Mouse (Mus musculus) adrenal gland, postnatal 0 days (tissue): Measurements from ENCODE around the gene Ceacam20. TPM values are rescaled to one million over a fixed set of nuclear protein-coding genes. Genes with fewer than 3 reads are reported as not detected.

Source experiments
- polyA plus RNA-seq: library from polyadenylated mRNA; unstranded; fragments of >200 nt; fragmentation: Nextera tagmentation; extraction: Ambion mirVana; gene quantifications from 2 replicates; pipeline ENCODE4 v1.2.1, GENCODE M21; 2015

The Ceacam20 gene
- 0.06 TPM in 1 of 2 replicates, not detected in the other for polyA plus RNA-seq

GRCm38 (mm10) chr7:19964985-19965579, at the start of gene Ceacam20:
Gene Ceacam20 (plus strand): TSS chr7:19965412.

GRCm38 (mm10) chr7:19920506-19921261, 44.5 kb upstream of the Ceacam20 start, which contains the start of gene Pvr:
Gene Pvr (minus strand): TSS chr7:19921160.

GRCm38 (mm10) chr7:19950589-19950988, 14.6 kb upstream of the Ceacam20 start, which contains the start of gene Igsf23:
Gene Igsf23 (minus strand): TSS chr7:19950756.

GRCm38 (mm10) chr7:19991165-19991564, 26.0 kb downstream of the Ceacam20 start, which contains the start of gene Nlrp9b:
Gene Nlrp9b (plus strand): TSS chr7:19991465.

Other genes with a start within 250 kb of the Ceacam20 start
- 70.2 and 118 TPM in 2 replicates for gene Tomm40, start 250.0 kb upstream of the Ceacam20 start, polyA plus RNA-seq
- 53.2 and 64.0 TPM in 2 replicates for gene Nectin2, start 214.9 kb upstream of the Ceacam20 start, polyA plus RNA-seq
- gene Bcam, start 194.4 kb upstream of the Ceacam20 start, polyA plus RNA-seq = 57.6 and 58.9 TPM in 2 replicates
- gene Cblc, start 168.6 kb upstream of the Ceacam20 start, polyA plus RNA-seq = 0.65 and 1.3 TPM in 2 replicates
- 4.0 and 5.9 TPM in 2 replicates for gene Bcl3, start 142.6 kb upstream of the Ceacam20 start, polyA plus RNA-seq
- 0.18 and 0.55 TPM in 2 replicates for gene Gm19345, start 113.4 kb upstream of the Ceacam20 start, polyA plus RNA-seq
- not detected in 2 replicates for gene Ceacam16, start 104.1 kb upstream of the Ceacam20 start, polyA plus RNA-seq
- gene Ceacam19, start 77.4 kb upstream of the Ceacam20 start, polyA plus RNA-seq = not detected in 2 replicates
- 6.0 and 10.1 TPM in 2 replicates for gene Pvr, start 44.3 kb upstream of the Ceacam20 start, polyA plus RNA-seq
- gene Igsf23, start 14.7 kb upstream of the Ceacam20 start, polyA plus RNA-seq = 0.08 and 0.32 TPM in 2 replicates
- not detected in 2 replicates for gene Nlrp9b, start 26.1 kb downstream of the Ceacam20 start, polyA plus RNA-seq
- not detected in 2 replicates for gene Vmn1r91, start 134.3 kb downstream of the Ceacam20 start, polyA plus RNA-seq
- gene Gm16442, start 157.2 kb downstream of the Ceacam20 start, polyA plus RNA-seq = not detected in 2 replicates
- gene Vmn1r93, start 173.7 kb downstream of the Ceacam20 start, polyA plus RNA-seq = not detected in 2 replicates
- not detected in 2 replicates for gene Vmn1r94, start 203.0 kb downstream of the Ceacam20 start, polyA plus RNA-seq
- not detected in 2 replicates for gene Vmn1r95, start 228.3 kb downstream of the Ceacam20 start, polyA plus RNA-seq
- gene Gm6164, start 240.2 kb downstream of the Ceacam20 start, polyA plus RNA-seq = not detected in 2 replicates